Mouse (Mus musculus): Measurements from ENCODE around the gene Cdc42. TPM values are rescaled to one million over a fixed set of nuclear protein-coding genes. Genes with fewer than 3 reads are reported as not detected.
A peak's percentile ranks its signal among the peaks of the same experiment; 100 is the strongest.

Gene Cdc42
- total RNA-seq, 2 experiments from 2014 or later, result 264 to 406 TPM

DNA sequence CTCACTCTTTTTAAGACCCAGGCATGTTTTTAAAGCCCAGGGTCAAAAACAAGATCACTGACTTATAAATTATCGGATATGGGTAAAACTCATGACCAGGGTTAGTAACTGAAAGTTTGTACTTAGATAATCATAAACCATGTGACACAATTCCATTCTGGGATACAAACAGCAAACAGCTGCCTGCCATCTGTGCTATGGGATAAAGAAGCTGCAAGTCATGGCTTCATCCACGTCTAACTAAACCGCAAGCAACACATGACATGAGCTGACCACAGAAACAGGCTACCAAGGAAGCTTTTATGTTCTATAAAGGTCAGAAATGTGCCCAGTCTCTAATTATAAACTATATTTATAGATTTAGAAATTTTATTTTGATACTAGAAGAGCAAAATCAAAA, 31.0 kb downstream of the Cdc42 start:
- ATAC-seq (replicated peaks; ENCODE audit: low FRiP score, low TSS enrichment, poor library complexity, severe bottlenecking), result peak; percentile 73

DNA sequence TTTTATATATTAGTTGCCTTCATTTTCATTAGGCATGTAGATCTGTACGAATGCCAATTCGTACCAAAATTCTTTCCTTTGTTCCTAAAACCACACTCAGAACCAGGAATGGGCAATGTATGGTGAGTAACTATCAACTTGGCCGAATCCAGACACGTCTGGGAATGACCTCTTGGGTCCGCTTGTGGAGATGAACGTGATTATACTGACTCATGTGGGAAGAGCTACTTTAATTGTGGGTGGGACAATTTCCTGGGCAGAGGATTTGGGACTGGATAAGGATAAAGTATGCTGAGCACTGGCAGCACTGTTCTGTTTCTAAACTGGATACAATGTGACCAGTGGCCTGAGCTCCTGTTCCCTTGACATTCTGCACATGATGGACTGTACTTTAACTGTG, 32.6 kb downstream of the Cdc42 start:
- no peak for ATAC-seq (replicated peaks; ENCODE audit: low FRiP score, low TSS enrichment, poor library complexity, severe bottlenecking)

GRCm38 (mm10) chr4:137316027-137316770, 41.3 kb downstream of the Cdc42 start:
- no peak for ATAC-seq (replicated peaks; ENCODE audit: low FRiP score, low TSS enrichment, poor library complexity, severe bottlenecking)

DNA sequence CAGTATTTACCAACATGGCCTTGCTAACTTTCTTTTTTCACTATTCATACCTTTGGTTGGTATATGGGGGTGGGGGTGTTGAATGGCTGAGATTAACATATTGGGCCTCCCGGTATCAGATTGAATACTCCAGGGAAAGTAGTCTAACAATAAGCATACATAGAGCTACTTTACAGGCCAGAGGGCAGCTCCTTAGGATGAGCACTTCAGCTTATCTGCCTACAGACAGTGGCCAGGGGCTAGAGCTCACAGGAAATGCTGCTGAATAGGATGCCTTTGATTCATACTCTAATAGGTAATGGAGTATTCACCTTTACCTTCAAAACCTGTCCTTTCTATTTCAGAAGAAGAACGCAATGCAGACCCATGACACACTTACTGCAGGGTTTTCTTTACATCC, 42.5 kb downstream of the Cdc42 start:
- no peak for ATAC-seq (replicated peaks; ENCODE audit: low FRiP score, low TSS enrichment, poor library complexity, severe bottlenecking)

DNA sequence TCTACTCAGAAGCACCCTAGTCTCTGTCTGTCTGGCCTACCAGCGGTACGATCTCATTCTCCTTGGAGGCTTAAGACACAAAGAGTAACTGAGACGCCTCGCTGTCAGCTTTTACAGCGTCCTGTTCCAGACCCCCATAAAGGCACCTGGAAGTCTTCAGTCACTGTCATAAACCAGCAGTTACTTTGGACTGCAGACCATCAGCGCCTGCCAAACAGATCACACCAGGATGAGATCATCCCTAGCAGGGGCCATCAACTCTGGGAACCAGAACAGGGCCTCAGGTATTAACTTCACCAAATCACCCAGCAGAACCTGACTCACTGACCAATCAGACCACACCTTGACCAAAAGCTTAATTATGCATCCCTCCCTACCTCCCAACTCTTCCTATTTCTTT, 43.0 kb downstream of the Cdc42 start:
- no peak for ATAC-seq (replicated peaks; ENCODE audit: low FRiP score, low TSS enrichment, poor library complexity, severe bottlenecking)

DNA sequence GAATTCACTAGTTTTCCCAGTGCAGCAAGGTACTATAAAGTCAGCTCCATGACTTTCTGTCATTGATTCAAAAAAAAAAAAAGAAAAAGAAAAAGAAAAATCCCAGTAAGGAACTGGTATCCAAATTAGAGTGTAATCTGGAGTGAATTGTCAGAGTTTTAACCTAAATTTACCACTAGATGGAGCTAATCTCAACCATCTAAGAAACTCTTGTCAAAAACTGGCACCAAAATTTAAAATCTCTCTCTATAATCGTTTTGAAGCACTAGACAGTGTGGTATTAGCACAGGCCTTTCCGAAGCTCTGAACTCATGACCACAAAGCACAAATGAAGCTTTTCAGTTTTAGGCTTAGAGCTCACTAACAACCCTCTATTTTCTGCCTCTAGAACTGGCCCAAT, 44.0 kb downstream of the Cdc42 start:
- no peak for ATAC-seq (replicated peaks; ENCODE audit: low FRiP score, low TSS enrichment, poor library complexity, severe bottlenecking)

DNA sequence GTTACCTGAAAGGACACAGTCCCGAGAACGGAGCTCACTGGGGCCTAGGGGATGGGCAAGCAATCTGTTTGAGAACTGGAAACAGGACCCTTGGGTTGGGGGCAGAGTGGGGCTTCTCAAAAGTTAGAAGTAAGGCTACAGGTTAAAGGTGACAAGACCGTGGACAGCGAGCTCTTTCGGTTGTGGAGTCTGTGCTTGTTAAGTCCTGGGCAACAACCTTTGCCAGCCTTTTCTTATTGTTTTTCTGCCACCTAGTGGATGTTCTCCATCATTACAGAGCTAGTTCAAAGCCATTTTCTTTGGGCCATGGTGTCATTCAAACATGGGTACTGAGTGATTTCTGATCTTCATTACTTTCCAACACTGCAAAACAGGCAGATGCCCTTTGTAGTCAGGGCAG, 49.1 kb downstream of the Cdc42 start:
- peak; percentile 56 for ATAC-seq (replicated peaks; ENCODE audit: low FRiP score, low TSS enrichment, poor library complexity, severe bottlenecking)

DNA sequence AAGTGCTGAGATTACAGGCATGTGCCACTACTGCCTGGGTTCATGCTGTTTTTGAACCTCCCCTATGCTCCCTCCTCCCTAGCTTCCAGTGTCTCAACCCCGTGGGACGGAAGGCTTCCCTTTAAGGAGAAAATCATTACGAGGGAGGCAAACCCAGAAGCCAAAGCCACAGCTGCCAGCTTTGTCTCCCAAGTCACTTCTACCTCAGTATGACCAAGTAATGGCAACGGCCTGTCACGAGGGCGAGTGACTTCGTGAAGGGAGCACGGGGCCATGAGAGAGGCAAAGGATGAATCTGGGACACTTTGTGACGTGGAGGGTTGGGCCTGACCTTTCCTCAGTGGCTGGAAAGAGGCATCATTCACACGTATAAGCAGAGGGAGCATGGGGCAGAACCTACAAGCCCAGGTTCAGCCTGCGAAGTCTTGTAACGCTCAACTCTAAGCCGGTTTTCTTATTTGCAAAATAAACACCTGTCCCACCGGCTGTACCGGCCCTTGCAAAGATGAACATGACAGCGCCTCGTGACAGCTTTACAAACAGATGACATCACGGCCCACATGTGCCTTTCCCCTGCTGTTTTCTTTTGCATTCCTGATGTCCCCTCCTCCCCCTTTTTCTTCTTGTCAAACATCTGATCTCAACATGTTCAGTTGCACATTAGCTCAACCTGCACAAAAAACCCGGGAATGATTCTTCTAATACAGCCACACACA, 50.4 kb downstream of the Cdc42 start:
- no peak for ATAC-seq (replicated peaks; ENCODE audit: low FRiP score, low TSS enrichment, poor library complexity, severe bottlenecking)

DNA sequence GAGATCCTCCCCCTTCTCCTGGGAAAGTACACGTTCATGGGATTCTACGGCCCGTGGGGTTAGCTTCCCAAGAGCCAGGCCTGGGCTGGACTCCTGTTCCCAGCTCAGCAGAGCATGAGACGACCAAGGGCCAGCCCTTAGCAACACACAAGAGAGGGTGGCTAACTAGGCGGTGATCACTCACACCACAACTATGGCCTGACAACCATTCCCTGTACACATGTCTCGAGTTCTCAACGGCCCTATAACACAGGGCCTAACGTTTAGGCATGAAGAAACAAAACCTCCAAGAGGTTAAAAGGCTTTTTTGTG, 51.0 kb downstream of the Cdc42 start:
- no peak for ATAC-seq (replicated peaks; ENCODE audit: low FRiP score, low TSS enrichment, poor library complexity, severe bottlenecking)

- ATAC-seq (replicated peaks; ENCODE audit: low FRiP score, low TSS enrichment, poor library complexity, severe bottlenecking), result no peak
Observed at GRCm38 (mm10) chr4:137305831-137306576, 51.5 kb downstream of the Cdc42 start.

DNA sequence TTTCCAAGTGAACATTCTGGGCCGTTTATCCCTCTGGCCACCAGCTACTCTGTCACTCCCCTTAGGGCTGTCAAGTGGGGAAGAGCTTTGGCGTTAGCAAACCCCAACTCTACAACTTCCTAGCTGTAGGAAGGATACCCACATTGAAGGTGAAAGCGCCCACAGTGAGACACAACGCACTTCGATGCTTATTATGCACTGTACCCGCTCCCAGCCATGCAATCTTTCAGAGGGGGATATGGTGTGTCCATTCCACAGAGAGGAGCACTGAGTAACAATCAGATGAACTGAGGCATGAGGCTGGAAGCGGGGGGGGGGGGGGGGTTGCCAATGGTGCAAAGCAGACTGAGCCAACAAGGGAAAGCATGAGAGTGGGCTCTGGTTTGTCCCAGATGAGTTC, 52.5 kb downstream of the Cdc42 start:
- ATAC-seq (replicated peaks; ENCODE audit: low FRiP score, low TSS enrichment, poor library complexity, severe bottlenecking), result no peak

- no peak for ATAC-seq (replicated peaks; ENCODE audit: low FRiP score, low TSS enrichment, poor library complexity, severe bottlenecking)
Observed at GRCm38 (mm10) chr4:137304106-137304505, 53.4 kb downstream of the Cdc42 start.

- no peak for ATAC-seq (replicated peaks; ENCODE audit: low FRiP score, low TSS enrichment, poor library complexity, severe bottlenecking)
Observed at GRCm38 (mm10) chr4:137301635-137302034, 55.9 kb downstream of the Cdc42 start.

GRCm38 (mm10) chr4:137300227-137300626, 57.3 kb downstream of the Cdc42 start:
- ATAC-seq (replicated peaks; ENCODE audit: low FRiP score, low TSS enrichment, poor library complexity, severe bottlenecking), result no peak

GRCm38 (mm10) chr4:137298406-137298805, 59.1 kb downstream of the Cdc42 start:
- no peak for ATAC-seq (replicated peaks; ENCODE audit: low FRiP score, low TSS enrichment, poor library complexity, severe bottlenecking)

- ATAC-seq (replicated peaks; ENCODE audit: low FRiP score, low TSS enrichment, poor library complexity, severe bottlenecking), result no peak
Observed at GRCm38 (mm10) chr4:137297611-137298010, 59.9 kb downstream of the Cdc42 start.

GRCm38 (mm10) chr4:137294951-137295350, 62.6 kb downstream of the Cdc42 start:
- no peak for ATAC-seq (replicated peaks; ENCODE audit: low FRiP score, low TSS enrichment, poor library complexity, severe bottlenecking)

GRCm38 (mm10) chr4:137294474-137294873, 63.0 kb downstream of the Cdc42 start:
- no peak for ATAC-seq (replicated peaks; ENCODE audit: low FRiP score, low TSS enrichment, poor library complexity, severe bottlenecking)

DNA sequence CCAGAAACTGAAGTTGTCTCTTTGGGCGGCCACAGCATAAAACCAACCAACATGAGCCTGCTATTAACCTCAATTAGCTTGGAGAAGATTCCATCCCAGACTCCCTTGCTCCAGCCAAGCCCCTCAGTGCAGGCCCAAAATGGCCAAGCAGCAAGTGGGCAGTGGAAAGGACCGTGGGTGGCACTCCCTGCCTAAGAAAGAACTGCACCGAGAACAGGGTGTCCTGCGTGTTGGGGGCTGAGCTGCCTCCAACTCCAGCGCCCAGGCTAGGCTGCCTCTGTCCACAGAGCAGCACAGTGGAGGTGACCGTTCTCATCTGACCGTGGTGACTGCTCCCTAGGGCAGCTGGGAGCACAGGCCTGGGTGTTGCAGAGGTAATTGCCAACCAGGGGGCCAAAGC, 63.5 kb downstream of the Cdc42 start:
- ATAC-seq (replicated peaks; ENCODE audit: low FRiP score, low TSS enrichment, poor library complexity, severe bottlenecking), result no peak

DNA sequence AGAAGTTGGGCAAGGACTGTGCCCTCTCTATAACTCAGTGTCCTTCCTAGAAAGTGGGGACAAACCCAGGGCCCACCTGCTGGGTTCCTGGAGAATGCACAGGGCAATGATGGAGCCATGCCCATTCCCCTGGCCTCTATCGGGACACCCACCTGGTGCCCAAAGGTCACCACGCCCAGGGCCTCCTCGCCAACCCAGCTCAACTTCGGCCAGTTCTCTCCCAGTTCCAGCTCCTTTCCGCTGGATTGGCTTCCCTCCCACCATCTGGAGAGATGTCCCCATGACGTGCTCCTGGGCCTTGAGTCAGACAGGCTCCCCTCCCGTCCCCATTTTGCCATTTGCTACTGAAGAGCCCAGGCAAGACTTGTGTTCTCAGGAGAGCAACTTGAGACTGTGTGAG, 64.9 kb downstream of the Cdc42 start:
- no peak for ATAC-seq (replicated peaks; ENCODE audit: low FRiP score, low TSS enrichment, poor library complexity, severe bottlenecking)

- no peak for ATAC-seq (replicated peaks; ENCODE audit: low FRiP score, low TSS enrichment, poor library complexity, severe bottlenecking)
Observed at GRCm38 (mm10) chr4:137290250-137290649, 67.3 kb downstream of the Cdc42 start.
